Mouse (Mus musculus) small intestine, adult 2 months (tissue): ENCODE data around the gene Fam133b. TPM values are rescaled to one million over a fixed set of nuclear protein-coding genes. Genes with fewer than 3 reads are reported as not detected.

Source experiments
- H3K27ac ChIP-seq: fragments of 200-500 bp; 2 replicates; pipeline ENCODE4 v1.5.1; 2012; ENCODE audit warnings: low read depth, low read length, control low read depth, inconsistent platforms; ENCODE audit not compliant: insufficient read depth
- H3K27me3 ChIP-seq: fragments of 200-500 bp; 2 replicates; pipeline ENCODE4 v1.6.1; 2012; ENCODE audit warnings: mild to moderate bottlenecking, moderate library complexity, low read length, inconsistent platforms; ENCODE audit not compliant: control insufficient read depth, insufficient read depth
- H3K36me3 ChIP-seq: fragments of 200-500 bp; 2 replicates; pipeline ENCODE4 v1.6.1; 2012; ENCODE audit warnings: mild to moderate bottlenecking, low read length, control low read depth, inconsistent platforms; ENCODE audit not compliant: control insufficient read depth, insufficient read depth
- H3K4me1 ChIP-seq: fragments of 200-500 bp; 2 replicates; pipeline ENCODE4 v1.6.1; 2012; ENCODE audit warnings: low read length, inconsistent platforms, mixed read lengths; ENCODE audit not compliant: control insufficient read depth, insufficient read depth, insufficient read length
- H3K4me3 ChIP-seq: fragments of 200-500 bp; 2 replicates; pipeline ENCODE4 v1.5.1; 2012; ENCODE audit warnings: low read depth, mild to moderate bottlenecking, control low read depth, inconsistent platforms, low read length, moderate library complexity
- CTCF ChIP-seq: fragments of 200-500 bp; IDR thresholded peaks from 2 replicates; pipeline ENCODE4 v1.5.1; 2012; ENCODE audit warnings: low read depth, mild to moderate bottlenecking, control low read depth, inconsistent platforms, low read length, moderate library complexity, mixed read lengths; ENCODE audit not compliant: insufficient replicate concordance, insufficient read length; ENCODE audit errors: extremely low read depth
- POLR2A ChIP-seq: fragments of 200-500 bp; IDR thresholded peaks from 2 replicates; pipeline ENCODE4 v1.6.1; 2012; ENCODE audit warnings: low read depth, mild to moderate bottlenecking, control low read depth, inconsistent platforms, low read length, moderate library complexity
- WGBS: fragments of 180-500 bp; shearing (Covaris S2); methylation state at CpG from one replicate; pipeline ENCODE4 v1.1.7; 2018; 5-methylcytosine and 5-hydroxymethylcytosine counted together
- polyA plus RNA-seq: library from polyadenylated mRNA; depleted of rRNA; stranded (reverse); fragments of >200 nt; gene quantifications from 2 replicates; pipeline ENCODE4 v1.2.3, GENCODE M21; 2012

Gene Fam133b
- polyA plus RNA-seq, 1 experiment: 1.7 TPM

DNA sequence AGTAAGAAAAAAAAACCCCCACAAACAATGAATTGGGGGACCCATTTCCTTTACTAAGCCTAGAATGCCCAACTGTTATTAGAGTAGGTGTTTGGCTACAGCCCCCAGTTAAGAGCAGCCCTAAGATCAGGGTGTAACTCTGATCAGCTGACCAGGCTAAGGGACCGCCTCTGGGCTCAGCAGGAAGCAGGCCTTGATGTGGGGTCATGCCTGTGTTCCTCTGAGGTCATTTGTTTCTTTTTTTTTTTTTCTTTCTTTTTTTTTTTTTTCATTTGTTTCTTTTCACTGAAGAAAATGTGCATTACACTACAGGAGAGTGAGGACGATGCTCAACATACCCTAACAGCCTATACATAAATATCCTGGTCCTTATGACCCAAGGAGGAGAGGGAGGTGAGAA is 34.3 kb downstream of the Fam133b start:
- H3K36me3 ChIP-seq: peaks cover 59% of the 10 kb centered on the region

DNA sequence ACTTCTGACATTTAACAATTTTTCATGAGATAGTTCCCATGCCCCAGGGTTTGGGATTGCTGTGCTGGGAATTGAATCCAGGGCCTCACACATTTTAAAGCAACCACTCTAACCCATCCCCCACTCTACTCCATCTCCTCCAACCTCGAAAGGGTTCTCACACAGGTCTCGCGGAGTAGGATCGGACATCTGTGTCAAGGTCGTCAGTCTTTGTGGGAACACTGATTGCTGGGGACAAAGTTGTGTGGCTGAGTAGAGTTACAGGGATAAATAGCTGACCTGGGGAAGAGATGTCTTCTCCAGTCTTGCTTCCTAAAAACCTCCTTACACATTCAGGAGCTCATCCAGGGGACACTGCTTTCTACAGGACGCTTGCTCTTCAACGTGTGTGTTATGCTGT is 35.4 kb downstream of the Fam133b start:
- 91% methylated on average over 7 of the region's 7 CpGs for WGBS
- peaks cover 55% of the 10 kb centered on the region for H3K36me3 ChIP-seq
- H3K27me3 ChIP-seq: no peaks in the 10 kb centered on the region
- TF ChIP-seq POLR2A (no peak), CTCF (no peak)
- no peak overlapping the region for H3K4me3 ChIP-seq
- H3K27ac ChIP-seq: no peak overlapping the region
- H3K4me1 ChIP-seq: no peaks in the 10 kb centered on the region

More for the DNA sequence above, 34.3 kb downstream of the Fam133b start:
- Histone ChIP-seq H3K27me3 (no peaks in the 10 kb centered on the region), H3K27ac (no peak overlapping the region), H3K4me3 (no peak overlapping the region), H3K4me1 (no peaks in the 10 kb centered on the region)
- 92% methylated on average over 2 of the region's 2 CpGs for WGBS
- TF ChIP-seq CTCF (no peak), POLR2A (no peak)

DNA sequence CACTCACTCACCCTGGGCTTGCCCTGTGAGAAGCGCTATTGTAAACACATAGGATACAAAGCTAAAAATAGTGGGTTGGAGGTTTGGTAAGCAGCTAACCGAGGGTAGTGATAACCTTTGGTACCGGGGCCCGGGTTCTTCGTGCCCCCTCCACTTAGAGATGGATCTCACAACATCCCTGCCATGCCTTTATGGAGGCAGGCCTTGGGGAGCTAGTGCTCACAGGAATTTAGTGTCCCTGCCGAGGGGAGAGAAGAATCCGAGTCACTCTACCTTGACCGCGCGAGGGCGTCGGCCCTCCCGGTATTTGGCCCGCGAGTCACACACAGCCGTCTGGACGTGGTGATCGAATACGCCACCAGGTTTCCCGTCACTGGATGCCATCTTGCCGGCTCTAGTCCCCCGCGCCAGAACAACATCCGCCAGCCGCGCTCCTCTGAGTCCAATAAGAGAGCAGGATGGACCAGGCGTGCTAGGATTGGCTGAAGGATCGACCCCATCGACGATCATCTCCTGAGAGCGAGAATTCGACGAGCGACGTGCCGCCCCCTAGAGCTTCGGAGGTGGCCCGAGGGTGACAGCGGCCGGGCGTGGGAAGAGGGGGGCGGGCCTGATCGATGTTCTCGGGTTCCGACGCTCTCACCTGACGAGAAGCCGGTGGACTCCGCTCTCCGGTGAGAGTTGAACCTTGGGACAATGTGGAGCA is 52.2 kb downstream of the Fam133b start, which contains the start of gene Pex1:
Gene Pex1, plus strand, starts transcription at position 374 of the 706 bp plus-strand sequence.
- no peaks in the 10 kb centered on the region for H3K4me1 ChIP-seq
- no peaks in the 10 kb centered on the region for H3K27me3 ChIP-seq
- peaks cover 10% of the 10 kb centered on the region; the same call in 1 of the 2 replicates for H3K36me3 ChIP-seq
- peak within 1 kb of the TSS; percentile 71 for H3K4me3 ChIP-seq
- WGBS: under 1% methylated on average over 50 of the region's 50 CpGs
- peak within 1 kb of the TSS; percentile 46 for H3K27ac ChIP-seq
- TF ChIP-seq POLR2A (peak; percentile 6; the same call in 1 of the 2 replicates), CTCF (0 out of 2 replicates have a peak, but pooled peaks have one; percentile 11)

DNA sequence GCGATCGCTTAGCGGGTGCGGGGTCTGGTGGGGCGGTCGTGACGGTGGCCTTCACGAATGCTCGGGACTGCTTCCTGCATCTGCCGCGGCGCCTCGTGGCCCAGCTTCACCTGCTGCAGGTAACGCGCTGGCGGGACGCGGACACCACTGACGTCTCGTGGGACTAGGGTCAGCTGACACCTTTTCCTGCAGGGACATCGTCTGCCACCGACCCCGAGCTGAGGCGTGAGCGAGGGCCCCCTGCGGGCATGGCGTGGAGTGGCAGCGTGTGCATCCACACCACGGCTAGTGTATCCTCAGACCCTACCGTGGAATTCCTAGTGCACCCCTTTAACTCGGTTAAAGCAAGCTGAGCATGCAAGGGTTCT is 52.8 kb downstream of the Fam133b start, which contains the start of gene Rbm48:
Gene Rbm48, minus strand, starts transcription at position 187 of the 368 bp plus-strand sequence.
- under 1% methylated on average over 31 of the region's 31 CpGs for WGBS
- Histone ChIP-seq H3K27ac (peak within 1 kb of the TSS; percentile 46), H3K27me3 (no peaks in the 10 kb centered on the region), H3K4me3 (peak within 1 kb of the TSS; percentile 71), H3K36me3 (0 out of 2 replicates have a peak, but pooled peaks cover 5% of the 10 kb centered on the region), H3K4me1 (no peaks in the 10 kb centered on the region)
- TF ChIP-seq POLR2A: no peak
- TF ChIP-seq CTCF: peak; percentile 35

DNA sequence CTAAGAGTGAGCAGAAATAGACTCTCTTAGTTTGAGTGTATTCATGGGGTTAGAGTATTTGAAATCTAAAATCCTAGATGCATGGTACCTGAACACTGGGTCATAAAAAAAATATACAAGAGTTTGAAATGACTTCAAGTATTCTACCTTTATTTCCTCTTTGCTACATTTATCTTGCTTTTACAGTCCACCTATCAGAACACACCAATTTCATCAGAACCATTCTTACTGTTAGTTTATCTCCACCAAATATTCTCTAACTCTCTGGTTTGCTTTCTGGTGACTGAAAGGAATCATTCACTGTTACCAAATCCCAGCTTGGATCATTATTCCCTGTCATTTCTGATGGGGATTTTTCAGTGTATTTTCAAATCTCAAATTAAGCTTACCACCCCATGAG is 53.5 kb downstream of the Fam133b start:
- no peaks in the 10 kb centered on the region for H3K4me1 ChIP-seq
- H3K4me3 ChIP-seq: no peak overlapping the region
- no peak overlapping the region for H3K27ac ChIP-seq
- TF ChIP-seq CTCF (no peak), POLR2A (no peak)
- 0 out of 2 replicates have a peak, but pooled peaks cover 5% of the 10 kb centered on the region for H3K36me3 ChIP-seq
- no peaks in the 10 kb centered on the region for H3K27me3 ChIP-seq

DNA sequence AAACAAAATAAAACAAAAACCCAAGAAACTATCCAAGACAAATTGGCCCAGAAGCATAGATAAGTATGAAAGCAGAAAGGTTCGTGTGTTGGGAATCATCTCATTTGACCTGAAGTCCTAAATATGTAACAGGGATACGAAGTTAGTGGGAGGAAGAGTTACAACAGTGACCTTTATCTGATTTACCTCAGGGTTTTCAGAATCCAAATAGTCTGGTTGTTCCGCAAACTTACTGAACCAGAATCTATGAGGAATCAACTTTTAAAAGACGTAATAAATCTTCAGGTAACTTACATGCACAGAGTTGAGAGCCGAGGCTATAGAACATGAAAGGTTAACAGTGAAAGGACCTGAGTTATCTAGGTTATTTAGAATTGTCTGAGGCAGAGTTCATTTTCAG is 55.1 kb downstream of the Fam133b start:
- Histone ChIP-seq H3K27me3 (no peaks in the 10 kb centered on the region), H3K36me3 (0 out of 2 replicates have a peak, but pooled peaks cover 3% of the 10 kb centered on the region), H3K4me1 (no peaks in the 10 kb centered on the region), H3K27ac (no peak overlapping the region), H3K4me3 (no peak overlapping the region)
- 87% methylated on average over 5 of the region's 5 CpGs for WGBS
- no peak for TF ChIP-seq POLR2A

DNA sequence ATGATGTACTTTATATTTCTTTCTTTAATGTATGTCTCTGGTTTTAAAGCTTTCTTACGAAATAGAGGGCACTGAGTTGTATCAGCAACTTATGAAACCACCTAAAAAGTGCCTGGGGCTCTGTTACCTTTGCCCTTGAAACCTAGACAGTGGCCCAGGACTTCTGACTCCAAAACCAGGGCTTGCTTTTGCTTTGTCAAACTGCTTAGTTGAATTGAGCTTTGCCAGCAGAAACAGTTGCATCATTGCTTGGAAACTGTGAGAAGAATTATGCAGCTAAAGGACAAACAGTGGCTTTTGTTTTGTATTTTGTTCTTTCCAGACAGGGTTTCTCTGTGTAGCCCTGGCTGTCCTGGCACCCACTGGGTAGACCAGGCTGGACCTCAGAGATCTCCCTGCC is 56.7 kb downstream of the Fam133b start:
- no peak for TF ChIP-seq CTCF
- no peak for TF ChIP-seq POLR2A
- H3K27ac ChIP-seq: no peak overlapping the region
- 89% methylated on average over 1 of the region's 1 CpGs for WGBS

More for the DNA sequence above, 56.7 kb downstream of the Fam133b start:
- peaks cover 6% of the 10 kb centered on the region for H3K36me3 ChIP-seq
- H3K4me1 ChIP-seq: no peaks in the 10 kb centered on the region
- H3K4me3 ChIP-seq: no peak overlapping the region
- H3K27me3 ChIP-seq: no peaks in the 10 kb centered on the region
